In genomic region chr5:123128426-123129169, GRCm38 (mm10) we compare ENCODE assay signal across 12 mouse cellular contexts. TPM values are rescaled to one million over a fixed set of nuclear protein-coding genes. Genes with fewer than 3 reads are reported as not detected.
DNase-seq lines count a peak whose midpoint lies in the region; ATAC-seq and TF ChIP-seq lines count a peak whose summit lies in the region.
"Had no signal": no experiment of that assay in that cellular context is flagged by ENCODE, and none has a peak within 500 bp of the region (broad histone marks: within the 10 kb centered on the region; RNA-seq: fewer than 3 reads in every experiment).

No protein-coding gene starts in this region.

- H3K4me2 ChIP-seq in forebrain, embryonic 15.5 days (replicated peaks): no peak overlapping the region
- H3K4me2 ChIP-seq: intestine, embryonic 15.5 days had no signal

- H3K4me3 ChIP-seq in lung, adult 2 months (replicated peaks; ENCODE audit: extremely low read depth, low read depth, low read length): peak overlapping the region; percentile 22
- H3K4me3 ChIP-seq in forebrain, embryonic 15.5 days: no peak overlapping the region
- H3K4me3 ChIP-seq: intestine, embryonic 15.5 days had no signal

- peaks cover 13% of the 10 kb centered on the region for H3K4me1 ChIP-seq in lung, adult 2 months (ENCODE audit: control insufficient read depth, insufficient read depth, low read length)
- peaks cover 27% of the 10 kb centered on the region for H3K4me1 ChIP-seq in forebrain, embryonic 15.5 days

- no peak overlapping the region; the same call in 1 of the 2 replicates for H3K9ac ChIP-seq in forebrain, embryonic 15.5 days (replicated peaks)
- H3K9ac ChIP-seq: intestine, embryonic 15.5 days had no signal

- H3K9me3 ChIP-seq in forebrain, embryonic 15.5 days: no peaks in the 10 kb centered on the region
- H3K9me3 ChIP-seq: intestine, embryonic 15.5 days had no signal

- TF ChIP-seq CTCF in lung, adult 2 months (IDR thresholded peaks at IDR 0.05; ENCODE audit: insufficient read depth, low read length): no peak

- no peak for TF ChIP-seq POLR2A in lung, adult 2 months (IDR thresholded peaks at IDR 0.05; ENCODE audit: borderline replicate concordance, extremely low read depth, low read depth, low read length)

- H3K27me3 ChIP-seq in forebrain, embryonic 15.5 days: no peaks in the 10 kb centered on the region
- H3K27me3 ChIP-seq: intestine, embryonic 15.5 days had no signal

- peak; percentile 72 for ATAC-seq in granulocyte monocyte progenitor cell, adult 5-6 weeks (replicated peaks; ENCODE audit: poor library complexity, severe bottlenecking)
- no peak for ATAC-seq in forebrain, embryonic 15.5 days (replicated peaks)
- ATAC-seq: intestine, embryonic 15.5 days had no signal

- peaks cover 20% of the 10 kb centered on the region; the same call in 1 of the 2 replicates for H3K36me3 ChIP-seq in forebrain, embryonic 15.5 days
- H3K36me3 ChIP-seq: intestine, embryonic 15.5 days had no signal

- no peak overlapping the region for H3K27ac ChIP-seq in forebrain, embryonic 15.5 days (replicated peaks)
- H3K27ac ChIP-seq: intestine, embryonic 15.5 days had no signal

- peak; percentile 22 for DNase-seq in cerebellum, adult 11-12 months
- DNase-seq in cerebellum, adult 11 months: no peak
- DNase-seq in lung, adult 2 months: no peak
- peak; percentile 95 to 96 for DNase-seq in spleen, postnatal 36 days (ENCODE audit: low spot score in 2 of 2)
- DNase-seq in embryo, embryonic 10 days (ENCODE audit: low spot score): no peak
- no peak for DNase-seq in kidney, adult 18-20 months
- DNase-seq: cerebellum, postnatal 10 days; midbrain, embryonic 14.5 days had no signal

- 29% methylated on average over 10 of the region's 10 CpGs for WGBS in lung, adult 2 months
- WGBS in forebrain, embryonic 15.5 days: 64% methylated on average over 10 of the region's 10 CpGs

RNA-seq across cellular contexts. Expression of gene Rhof, which starts 3.9 kb away (rescaled TPM):
- total RNA-seq in granulocyte monocyte progenitor cell, adult 5-6 weeks (2014; fragmentation: Nextera tagmentation): 1.5 TPM in 1 of 2 replicates, not detected in the other
- total RNA-seq in granulocyte monocyte progenitor cell, adult 5-6 weeks (2017): 0.26 and 1.6 TPM in 2 replicates
- 10.0 and 10.8 TPM in 2 replicates for polyA plus RNA-seq in lung, adult 2 months (2012; rRNA removed)
- 11.4 and 12.4 TPM in 2 replicates for polyA plus RNA-seq in forebrain, embryonic 15.5 days (2015; fragmentation: Nextera tagmentation; extraction: Ambion mirVana)

RNA-seq across cellular contexts. Expression of gene Setd1b, which starts 13.4 kb away (rescaled TPM):
- total RNA-seq in granulocyte monocyte progenitor cell, adult 5-6 weeks (2014; fragmentation: Nextera tagmentation): 29.5 and 37.5 TPM in 2 replicates
- 1.2 TPM in 2 replicates for total RNA-seq in granulocyte monocyte progenitor cell, adult 5-6 weeks (2017)
- polyA plus RNA-seq in lung, adult 2 months (2012; rRNA removed): 12.9 and 15.2 TPM in 2 replicates
- 13.6 and 13.7 TPM in 2 replicates for polyA plus RNA-seq in forebrain, embryonic 15.5 days (2015; fragmentation: Nextera tagmentation; extraction: Ambion mirVana)

RNA-seq across cellular contexts. Expression of gene Psmd9, which starts 40.6 kb away (rescaled TPM):
- 26.5 and 45.9 TPM in 2 replicates for total RNA-seq in granulocyte monocyte progenitor cell, adult 5-6 weeks (2014; fragmentation: Nextera tagmentation)
- 15.5 and 25.2 TPM in 2 replicates for total RNA-seq in granulocyte monocyte progenitor cell, adult 5-6 weeks (2017)
- 19.3 and 21.5 TPM in 2 replicates for polyA plus RNA-seq in lung, adult 2 months (2012; rRNA removed)
- 82.0 and 82.9 TPM in 2 replicates for polyA plus RNA-seq in forebrain, embryonic 15.5 days (2015; fragmentation: Nextera tagmentation; extraction: Ambion mirVana)

RNA-seq across cellular contexts. Expression of gene Hpd, which starts 53.9 kb away (rescaled TPM):
- total RNA-seq in granulocyte monocyte progenitor cell, adult 5-6 weeks (2014; fragmentation: Nextera tagmentation): not detected in 2 replicates
- not detected in 2 replicates for total RNA-seq in granulocyte monocyte progenitor cell, adult 5-6 weeks (2017)
- polyA plus RNA-seq in lung, adult 2 months (2012; rRNA removed): 1.4 and 2.2 TPM in 2 replicates
- polyA plus RNA-seq in forebrain, embryonic 15.5 days (2015; fragmentation: Nextera tagmentation; extraction: Ambion mirVana): not detected in 2 replicates
- polyA plus RNA-seq: C2C12; midbrain, embryonic 14.5 days had no signal

Comparison
In these comparisons a context has a peak if more than half of its experiments do, and no peak if none do; other contexts are left out.
1. DNase-seq: peak in cerebellum, adult 11-12 months (single experiment) and spleen, postnatal 36 days (2 of 2); none in cerebellum, adult 11 months (single experiment), lung, adult 2 months (single experiment), embryo, embryonic 10 days (single experiment) and kidney, adult 18-20 months (single experiment).